Comparison of ENCODE assay signal across 17 mouse cellular contexts in genomic region chr6:82855401-82855800, GRCm38 (mm10).
A peak's percentile ranks its signal among the peaks of the same experiment; 100 is the strongest.
DNase-seq lines count a peak whose midpoint lies in the region; ATAC-seq lines count a peak whose summit lies in the region.
"Had no signal": no experiment of that assay in that cellular context is flagged by ENCODE, and none has a peak within 500 bp of the region (broad histone marks: within the 10 kb centered on the region; RNA-seq: fewer than 3 reads in every experiment).

No protein-coding gene starts in this region.

- intact Hi-C loops in heart, postnatal 14 days (cut with DNase I) = no loop called here

- DNase-seq in heart, adult 11 months = peak; percentile 92
- peak; percentile 31 for DNase-seq in urinary bladder, postnatal 14 days (ENCODE audit: low spot score)
- no peak for DNase-seq in urinary bladder, adult 2 months (ENCODE audit: low spot score)
- peak; percentile 31 to 38 for DNase-seq in heart, postnatal 14 days
- no peak for DNase-seq in cerebellum, adult 8-10 months
- no peak for DNase-seq in embryo, embryonic 9.5 days (ENCODE audit: extremely low spot score)
- DNase-seq: B cell, adult 2 months; cerebellum, adult 11 months; layer of hippocampus, postnatal 36 days; thymus, postnatal 25 days had no signal

- H3K27me3 ChIP-seq in heart, embryonic 12.5 days (replicated peaks) = no peaks in the 10 kb centered on the region
- H3K27me3 ChIP-seq: intestine, embryonic 15.5 days; lung, embryonic 15.5 days; neural tube, embryonic 12.5 days had no signal

- no peak overlapping the region for H3K27ac ChIP-seq in heart, embryonic 12.5 days (ENCODE audit: poor library complexity, severe bottlenecking)
- H3K27ac ChIP-seq: hindbrain, embryonic 14.5 days; intestine, embryonic 15.5 days; neural tube, embryonic 12.5 days had no signal

- no peak overlapping the region for H3K4me2 ChIP-seq in heart, embryonic 12.5 days
- H3K4me2 ChIP-seq: hindbrain, embryonic 14.5 days; intestine, embryonic 15.5 days; lung, embryonic 15.5 days; neural tube, embryonic 12.5 days had no signal

- no peak overlapping the region for H3K4me3 ChIP-seq in heart, embryonic 12.5 days
- H3K4me3 ChIP-seq: erythroblast, embryonic 14.5 days; intestine, embryonic 15.5 days; lung, embryonic 15.5 days; neural tube, embryonic 12.5 days had no signal

- WGBS in heart, embryonic 12.5 days = 70% methylated on average over 7 of the region's 7 CpGs

- H3K36me3 ChIP-seq in heart, embryonic 12.5 days = no peaks in the 10 kb centered on the region
- H3K36me3 ChIP-seq: intestine, embryonic 15.5 days; lung, embryonic 15.5 days; neural tube, embryonic 12.5 days had no signal

- no peak for ATAC-seq in heart, embryonic 12.5 days (ENCODE audit: insufficient number of reproducible peaks, low FRiP score)
- ATAC-seq: forebrain, embryonic 14.5 days had no signal

- no peaks in the 10 kb centered on the region for H3K9me3 ChIP-seq in heart, embryonic 12.5 days (replicated peaks)
- H3K9me3 ChIP-seq: intestine, embryonic 15.5 days; lung, embryonic 15.5 days; neural tube, embryonic 12.5 days had no signal

- H3K4me1 ChIP-seq in heart, embryonic 12.5 days (replicated peaks) = peaks cover 16% of the 10 kb centered on the region
- H3K4me1 ChIP-seq: lung, embryonic 15.5 days; neural tube, embryonic 12.5 days had no signal

- H3K9ac ChIP-seq in heart, embryonic 12.5 days = no peak overlapping the region
- H3K9ac ChIP-seq: hindbrain, embryonic 14.5 days; intestine, embryonic 15.5 days; lung, embryonic 15.5 days; neural tube, embryonic 12.5 days had no signal

Comparison
In these comparisons a context has a peak if more than half of its experiments do, and no peak if none do; other contexts are left out.
1. DNase-seq: peak in heart, adult 11 months (single experiment), urinary bladder, postnatal 14 days (single experiment) and heart, postnatal 14 days (2 of 2); none in urinary bladder, adult 2 months (single experiment), cerebellum, adult 8-10 months (single experiment) and embryo, embryonic 9.5 days (single experiment).